Mouse (Mus musculus) liver, embryonic 18 days (tissue): Measurements from ENCODE around the gene Olfr198. TPM values are rescaled to one million over a fixed set of nuclear protein-coding genes. Genes with fewer than 3 reads are reported as not detected.

Experiments used
- polyA plus RNA-seq: library from polyadenylated mRNA; depleted of rRNA; stranded (reverse); fragments of >200 nt; gene quantifications from 2 replicates; pipeline ENCODE4 v1.2.3, GENCODE M21; 2012; rRNA removed

Gene Olfr198
- polyA plus RNA-seq: not detected in 2 replicates

GRCm38 (mm10) chr16:59203433-59203832, at the start of gene Olfr198:
Gene Olfr198, minus strand, starts transcription at chr16:59203533.

DNA sequence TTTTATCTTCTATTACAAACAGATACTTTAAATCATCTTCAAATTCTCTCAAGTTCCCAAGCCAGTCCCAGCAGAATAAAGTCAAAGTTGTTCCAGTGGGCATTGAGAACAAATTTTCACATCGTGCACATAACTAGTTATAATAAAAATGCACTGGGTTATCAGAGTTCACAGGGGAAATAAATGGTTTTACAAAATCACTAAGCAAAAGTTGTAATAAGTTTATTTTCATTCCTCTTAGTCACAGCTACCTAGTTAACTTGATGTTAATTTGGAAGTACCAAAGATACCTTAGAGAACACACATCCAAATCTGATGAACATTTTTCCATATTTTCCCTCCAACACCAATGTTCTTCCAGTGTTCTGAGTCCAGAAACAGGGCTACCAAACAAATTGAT, 16.3 kb upstream of the Olfr198 start, which contains the start of gene Olfr199:
Gene Olfr199, minus strand, starts transcription at position 101 of the 400 bp plus-strand sequence.

GRCm38 (mm10) chr16:59170354-59170753, 33.0 kb downstream of the Olfr198 start, which contains the start of gene Olfr196:
Gene Olfr196, minus strand, starts transcription at chr16:59170454.

Other genes starting within 250 kb of the Olfr198 start
- gene Olfr183, start 208.2 kb downstream of the Olfr198 start, polyA plus RNA-seq: not detected in 2 replicates
- gene Olfr186, start 173.2 kb downstream of the Olfr198 start, polyA plus RNA-seq: not detected in 2 replicates
- not detected in 2 replicates for gene Olfr187, start 163.8 kb downstream of the Olfr198 start, polyA plus RNA-seq
- not detected in 2 replicates for gene Olfr190, start 125.5 kb downstream of the Olfr198 start, polyA plus RNA-seq
- gene Olfr191, start 113.7 kb downstream of the Olfr198 start, polyA plus RNA-seq: not detected in 2 replicates
- not detected in 2 replicates for gene Olfr193, start 91.7 kb downstream of the Olfr198 start, polyA plus RNA-seq
- gene Olfr194, start 82.5 kb downstream of the Olfr198 start, polyA plus RNA-seq: not detected in 2 replicates
- not detected in 2 replicates for gene Olfr195, start 56.5 kb downstream of the Olfr198 start, polyA plus RNA-seq
- gene Olfr196, start 33.1 kb downstream of the Olfr198 start, polyA plus RNA-seq: not detected in 2 replicates
- gene Olfr199, start 16.2 kb upstream of the Olfr198 start, polyA plus RNA-seq: not detected in 2 replicates
- gene Olfr201, start 69.1 kb upstream of the Olfr198 start, polyA plus RNA-seq: 0.01 TPM in 2 replicates
- gene Olfr202, start 83.3 kb upstream of the Olfr198 start, polyA plus RNA-seq: not detected in 2 replicates
- not detected in 2 replicates for gene Olfr203, start 95.3 kb upstream of the Olfr198 start, polyA plus RNA-seq
- gene Olfr204, start 114.7 kb upstream of the Olfr198 start, polyA plus RNA-seq: not detected in 2 replicates
- not detected in 2 replicates for gene Olfr205, start 127.6 kb upstream of the Olfr198 start, polyA plus RNA-seq
- not detected in 2 replicates for gene Olfr206, start 145.7 kb upstream of the Olfr198 start, polyA plus RNA-seq
- gene Olfr209, start 160.5 kb upstream of the Olfr198 start, polyA plus RNA-seq: not detected in 2 replicates
- gene Gabrr3, start 203.8 kb upstream of the Olfr198 start, polyA plus RNA-seq: not detected in 2 replicates